Mouse (Mus musculus) B cell, adult 2 months (primary cell): ENCODE results near the gene C2cd4c.

Source experiments
- DNase-seq, 2 experiments: peaks; one replicate each; pipeline ENCODE4 v3.0.0; 2022

Gene C2cd4c

DNA sequence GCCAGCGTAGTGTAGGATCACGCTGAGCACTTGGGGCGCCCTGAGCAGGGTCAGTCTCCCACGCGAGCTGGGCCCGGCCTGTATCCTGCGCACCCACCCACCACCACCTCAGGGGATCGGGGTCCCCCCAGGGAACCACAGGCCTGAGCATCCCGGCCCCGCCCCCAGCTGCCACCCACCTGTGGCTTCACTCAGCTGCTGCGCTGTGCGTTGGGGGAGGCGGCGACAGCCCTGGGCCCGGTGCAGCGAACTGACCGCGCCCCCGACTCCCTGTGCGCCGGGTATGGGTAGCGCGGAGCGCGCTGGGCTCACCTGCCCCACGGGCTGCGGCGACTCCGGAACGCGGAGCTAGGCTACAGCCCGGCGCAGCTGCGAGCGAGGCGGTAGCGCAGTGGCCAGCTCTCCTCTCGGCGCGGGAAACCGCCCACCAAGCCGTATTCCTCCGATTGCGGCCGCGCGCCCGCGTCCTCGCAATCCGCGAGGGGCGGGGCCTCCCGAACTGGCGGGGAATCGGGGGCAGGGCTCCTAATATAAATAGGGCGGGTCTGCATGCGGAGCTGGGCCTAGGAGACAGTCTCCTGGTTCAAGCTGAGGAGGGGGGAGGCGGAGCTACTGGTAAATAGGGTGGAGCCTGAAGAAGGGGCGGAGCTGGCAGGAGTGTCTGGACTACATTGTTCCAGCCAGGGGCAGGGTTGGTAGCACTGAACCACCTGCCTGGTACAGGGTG lies at the start of gene C2cd4c:
TSS of gene C2cd4c (minus strand) at position 448 of the 727 bp plus-strand sequence.
- peak; percentile 54 to 55 for DNase-seq

DNA sequence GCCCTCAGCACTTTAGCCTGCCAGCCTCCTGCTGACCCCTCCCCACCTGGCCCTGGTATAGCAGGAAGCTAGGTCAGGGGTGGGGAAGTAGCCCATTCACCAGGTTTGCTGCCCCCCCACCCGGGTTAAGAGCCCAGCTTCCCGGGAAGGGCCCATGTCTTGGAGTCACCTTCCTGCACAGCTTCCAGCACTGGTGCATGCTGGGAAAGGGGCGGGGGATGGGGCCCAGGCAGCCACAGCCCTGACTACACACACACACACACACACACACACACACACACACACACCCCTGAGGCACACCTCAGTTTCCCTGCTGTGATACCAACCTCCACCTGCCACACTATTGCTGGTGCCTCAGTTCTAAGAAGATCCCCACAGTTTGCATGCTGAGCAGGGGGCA lies 48.0 kb upstream of the C2cd4c start:
- no peak for DNase-seq

DNA sequence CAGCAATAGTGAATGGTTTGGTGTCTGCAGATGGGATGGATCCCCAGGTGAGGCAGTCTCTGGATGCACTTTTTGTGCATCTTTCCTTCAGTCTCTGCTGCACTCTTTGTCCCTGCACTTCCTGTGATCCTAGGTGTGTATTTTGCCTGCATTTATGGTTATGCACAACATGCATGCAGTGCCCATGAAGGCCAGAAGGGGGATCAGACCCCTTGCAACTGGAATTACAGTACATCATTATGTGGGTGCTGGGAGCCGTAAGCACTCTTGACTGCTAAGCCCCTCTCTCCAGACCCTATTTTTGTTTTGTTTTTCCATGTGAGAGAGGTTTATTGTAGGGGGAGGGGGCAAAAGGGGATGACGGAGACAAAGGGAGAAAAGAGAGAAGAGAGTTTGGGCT lies 46.5 kb upstream of the C2cd4c start:
- DNase-seq, result peak; percentile 32 to 36

DNA sequence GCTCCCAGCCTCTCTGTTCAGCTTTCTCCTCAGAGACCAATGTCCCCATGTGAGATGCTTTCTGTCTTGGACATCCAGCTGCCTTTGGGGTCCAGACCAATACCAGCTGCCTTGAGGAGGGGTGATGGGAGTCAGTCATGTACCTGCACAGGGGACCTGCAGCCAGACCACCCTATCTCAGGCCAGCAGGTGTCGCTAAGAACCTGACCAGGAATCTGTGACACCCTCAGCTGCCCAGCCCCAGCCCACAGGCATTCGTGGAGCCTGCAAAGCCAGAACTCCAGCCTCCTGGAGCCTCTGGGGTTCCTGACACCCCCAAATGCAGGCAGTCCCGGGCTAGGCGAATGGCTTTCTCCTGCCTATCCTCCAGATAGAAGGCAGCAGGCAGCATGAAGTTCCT lies 45.0 kb upstream of the C2cd4c start:
- DNase-seq, result peak; percentile 24 to 33

DNA sequence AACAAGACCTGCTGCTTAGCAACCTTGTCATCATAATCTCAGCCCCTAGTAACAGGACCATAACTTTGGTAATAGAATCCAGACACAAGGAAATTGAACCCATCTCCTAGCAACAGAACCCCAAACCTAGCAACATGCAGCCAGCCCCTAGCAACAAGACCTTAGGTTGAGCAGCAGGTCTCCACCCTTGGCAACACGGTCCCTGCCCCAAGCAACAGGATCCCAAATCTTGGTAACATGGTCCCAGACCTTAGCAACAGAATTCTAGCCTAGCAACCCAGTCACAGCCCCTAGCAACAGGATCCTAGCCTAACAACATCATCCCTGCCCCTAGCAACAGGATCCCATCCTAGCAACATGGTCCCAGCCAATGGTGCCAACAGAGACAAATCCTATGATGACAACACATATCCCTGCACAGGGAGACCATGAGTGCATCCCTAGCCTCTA lies 41.1 kb upstream of the C2cd4c start:
- no peak for DNase-seq

DNA sequence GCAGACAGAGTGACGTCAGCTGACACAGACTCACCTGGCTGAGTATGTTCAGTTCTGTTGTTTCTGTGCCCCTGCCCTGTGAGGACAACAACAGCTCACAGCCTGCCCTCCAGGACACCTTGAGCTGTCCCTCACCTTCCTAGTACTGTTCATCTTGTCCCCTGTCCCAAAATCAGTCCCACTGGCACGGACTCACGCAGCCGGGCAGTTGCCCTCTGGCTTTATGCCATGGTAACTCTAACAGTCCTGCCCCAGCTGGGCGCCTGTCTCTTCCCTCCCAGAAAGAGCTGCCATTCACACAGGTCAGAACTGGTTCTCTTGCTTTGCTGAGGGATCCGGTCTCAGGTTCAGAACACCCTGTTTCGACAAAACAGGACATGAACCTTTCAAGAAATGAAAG lies 39.0 kb upstream of the C2cd4c start:
- DNase-seq, result no peak

DNA sequence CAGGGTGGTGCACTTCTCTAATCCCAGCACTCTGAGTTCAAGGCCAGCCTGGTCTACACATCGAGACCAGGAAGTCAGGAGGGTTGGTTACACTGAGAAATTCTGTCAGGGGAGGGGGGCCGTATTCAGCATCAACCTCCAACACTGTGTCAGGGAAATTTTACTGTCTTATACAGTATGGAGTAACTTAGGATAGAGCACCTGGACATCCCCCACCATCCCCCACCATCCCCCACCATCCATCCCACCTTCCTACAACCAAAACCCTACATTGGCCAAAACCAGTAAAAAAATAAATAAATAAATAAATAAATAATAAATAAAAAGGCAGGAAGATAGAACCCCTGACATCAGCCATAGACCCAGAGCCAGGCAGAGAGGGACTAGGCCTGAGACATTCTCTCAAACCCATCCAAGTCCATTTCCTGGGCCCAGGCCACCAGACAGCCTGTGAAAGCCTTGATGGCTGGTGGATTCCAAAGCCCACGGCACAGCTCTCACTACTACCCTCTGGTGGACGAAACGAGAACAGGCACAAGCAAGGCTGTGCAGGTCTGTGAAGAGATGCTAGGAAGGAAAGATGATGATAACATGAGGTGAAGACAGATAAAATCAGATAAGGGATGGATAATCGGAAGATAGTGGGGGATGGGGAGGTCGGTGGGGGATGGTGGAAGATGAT lies 35.4 kb upstream of the C2cd4c start:
- peak; percentile 73 to 76 for DNase-seq

DNA sequence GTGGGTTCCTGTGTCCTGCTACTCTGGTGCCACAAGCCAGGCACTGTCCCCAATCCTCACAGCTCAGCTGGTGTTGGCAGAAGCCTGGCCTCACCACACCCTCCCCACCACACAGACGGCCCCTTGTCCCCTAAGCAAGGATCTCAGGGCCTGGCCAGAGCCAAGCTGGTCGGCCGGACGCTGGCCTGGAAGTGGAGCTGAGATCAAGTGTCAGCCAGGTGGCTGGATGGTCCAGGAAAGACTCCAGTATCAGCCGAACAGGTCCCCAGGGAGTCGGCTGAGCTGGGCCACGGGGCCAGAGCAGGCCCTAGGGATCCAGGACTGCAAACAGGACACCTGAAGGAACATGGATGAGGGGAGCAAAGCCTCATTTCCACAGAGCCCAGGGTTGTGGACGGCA lies 31.9 kb upstream of the C2cd4c start, which contains the start of gene Odf3l2:
TSS of gene Odf3l2 (minus strand) at position 28 of the 400 bp plus-strand sequence.
- DNase-seq, result no peak

DNA sequence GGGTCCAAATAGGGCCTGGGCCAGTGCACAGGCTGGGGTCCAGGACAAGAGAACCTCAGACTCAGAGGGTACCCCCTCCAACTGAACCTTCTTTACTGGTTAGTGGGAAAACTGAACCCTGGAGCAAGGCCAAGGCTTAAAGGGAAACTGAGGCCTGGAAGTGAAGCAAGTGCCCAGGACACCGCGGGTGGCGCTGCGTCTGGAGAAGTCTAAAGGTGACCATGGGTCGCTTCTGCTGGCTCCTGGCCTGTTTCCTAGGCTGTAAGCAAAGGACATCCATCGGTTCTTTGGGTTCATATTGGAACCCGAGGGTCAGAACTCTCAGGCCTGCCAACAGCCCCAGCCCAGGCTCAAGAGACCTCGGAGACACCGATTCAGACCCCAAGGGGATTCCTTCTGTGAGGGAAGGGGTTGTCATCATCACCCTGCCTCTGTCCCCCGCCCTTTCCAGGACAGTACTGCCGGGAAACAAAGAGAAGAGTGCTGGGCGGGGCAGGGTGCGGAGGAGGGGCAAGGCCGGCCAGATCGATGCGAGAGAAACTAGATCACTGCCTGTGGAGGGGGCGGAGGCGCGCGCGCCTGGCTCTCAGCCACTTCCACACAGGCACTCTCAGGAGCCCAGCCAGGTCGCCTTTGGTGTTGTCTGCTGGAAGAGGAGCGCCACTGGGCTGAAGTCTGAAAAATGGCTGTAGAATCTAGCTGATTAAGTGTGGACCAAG lies 24.8 kb upstream of the C2cd4c start:
- DNase-seq, result no peak

DNA sequence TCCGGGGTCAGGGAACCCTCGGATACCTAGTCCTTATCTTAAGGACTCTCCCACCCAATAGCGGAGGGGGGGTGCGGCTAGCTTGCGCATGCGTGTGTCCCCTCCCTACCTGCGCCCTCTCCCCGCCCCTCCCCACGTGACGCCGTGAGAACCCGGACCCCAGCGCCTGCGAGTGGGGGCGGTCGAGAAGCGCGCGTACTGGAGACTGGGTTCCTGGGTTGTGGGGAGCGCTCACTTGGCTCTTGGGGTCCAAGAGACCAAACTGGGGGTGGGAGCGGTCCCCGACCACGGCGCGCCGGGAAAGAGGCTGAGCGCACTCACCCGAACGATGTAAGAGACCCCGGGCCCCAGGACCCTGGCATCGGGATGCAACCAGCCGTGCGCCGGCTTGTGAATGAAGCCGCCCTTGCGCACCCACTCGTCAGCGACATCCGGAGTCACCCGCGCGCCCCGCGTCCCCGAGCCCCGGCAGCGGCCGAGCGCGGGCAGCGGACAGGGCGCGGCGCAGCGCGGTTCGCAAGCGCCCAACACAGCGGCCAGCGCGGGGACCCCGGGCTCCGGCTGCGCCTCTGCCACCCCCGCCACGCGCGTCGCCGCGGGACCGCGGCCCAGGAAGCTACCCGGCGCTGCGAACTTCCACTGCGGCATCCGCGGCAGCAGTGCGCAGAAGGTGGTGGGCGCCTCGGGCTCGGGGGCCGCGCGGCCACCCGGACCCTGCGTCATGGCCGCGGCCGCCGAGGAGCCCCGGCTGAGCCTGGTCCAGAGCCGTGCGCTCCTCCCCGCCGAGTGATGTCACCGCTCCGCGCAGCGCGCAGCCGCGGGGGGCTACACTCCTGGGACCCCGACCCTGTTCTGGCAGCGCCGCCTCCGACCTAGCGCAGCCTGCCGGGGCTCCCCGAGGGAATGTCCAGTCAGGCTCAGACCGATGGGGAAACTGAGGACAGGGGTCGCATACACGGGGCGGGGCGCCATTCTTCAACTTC lies 23.6 kb upstream of the C2cd4c start, which contains the start of gene Shc2:
TSS of gene Shc2 (minus strand) at position 791 of the 983 bp plus-strand sequence.
- DNase-seq, result no peak

DNA sequence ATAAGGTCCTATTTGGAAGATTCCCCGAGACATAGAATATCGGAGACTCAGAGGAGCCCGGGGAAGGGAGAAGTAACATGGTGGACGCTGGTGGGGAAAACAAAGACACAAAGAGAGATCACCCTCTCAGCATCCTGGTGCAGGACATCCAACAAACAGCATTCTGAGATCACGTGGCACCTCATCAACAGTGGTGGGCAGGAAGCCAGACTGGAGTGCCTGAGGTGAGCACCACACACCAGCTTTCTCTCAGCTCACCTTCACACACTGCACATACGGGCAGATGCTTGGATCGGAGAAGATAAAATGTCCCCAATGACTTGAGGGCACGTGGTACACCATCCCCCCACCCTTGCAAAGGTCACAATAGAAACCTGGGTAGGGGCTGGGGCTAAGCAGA lies 22.5 kb upstream of the C2cd4c start:
- no peak for DNase-seq

DNA sequence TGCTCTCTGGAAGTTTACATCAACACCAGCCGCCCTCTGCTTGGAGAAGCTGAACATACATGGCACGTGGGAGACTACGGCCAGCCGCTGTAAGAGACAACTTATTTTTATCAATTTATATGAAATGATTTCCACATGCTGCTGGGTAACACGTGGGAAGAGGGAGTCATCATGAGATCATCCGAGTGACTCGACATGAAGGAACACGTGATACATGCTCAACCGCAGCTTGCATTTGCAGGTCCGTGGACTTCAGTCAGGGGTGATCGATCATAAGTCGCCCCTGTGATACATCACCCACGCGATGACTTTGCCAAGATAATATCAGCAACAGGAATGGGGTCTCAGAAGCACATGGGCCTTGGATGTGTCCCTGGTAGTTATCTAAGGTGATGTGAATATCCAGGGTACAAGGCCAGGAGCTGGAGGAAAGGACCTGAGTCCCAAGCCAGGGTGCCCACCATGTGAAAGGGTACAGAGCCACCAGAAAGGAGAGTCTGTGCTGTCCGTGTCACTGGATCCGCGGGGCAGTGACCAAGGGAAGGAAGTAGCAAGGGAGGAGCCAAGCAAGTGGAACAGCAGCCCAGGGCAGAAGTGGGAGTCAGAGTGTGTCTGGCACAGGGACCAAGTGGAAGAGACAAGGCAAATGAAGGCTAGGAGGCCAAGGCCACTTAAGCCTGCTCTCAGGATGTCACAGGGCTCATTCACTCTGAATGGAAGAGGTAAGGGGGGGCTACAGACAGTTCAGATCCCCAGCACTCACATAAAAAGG lies 19.4 kb upstream of the C2cd4c start:
- DNase-seq, result no peak

DNA sequence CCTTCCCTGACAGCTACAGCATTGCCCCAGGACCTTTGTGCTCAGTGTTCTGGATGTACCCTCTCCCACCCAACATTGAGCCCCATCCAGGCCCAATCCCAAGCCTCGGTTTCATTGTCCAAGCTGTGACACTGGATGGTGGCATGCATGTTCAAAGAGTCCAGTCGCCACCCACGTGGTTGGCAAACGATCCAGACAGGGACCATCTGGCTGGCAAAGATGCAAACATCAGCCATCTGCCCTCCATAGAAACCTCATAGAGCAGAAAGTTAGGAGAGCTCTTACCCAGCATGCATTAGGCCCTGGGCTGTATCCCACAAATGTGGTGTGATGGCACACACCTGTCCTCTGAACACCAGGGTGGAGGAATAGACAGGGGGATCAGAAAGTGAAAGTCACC lies 17.6 kb upstream of the C2cd4c start:
- no peak for DNase-seq

DNA sequence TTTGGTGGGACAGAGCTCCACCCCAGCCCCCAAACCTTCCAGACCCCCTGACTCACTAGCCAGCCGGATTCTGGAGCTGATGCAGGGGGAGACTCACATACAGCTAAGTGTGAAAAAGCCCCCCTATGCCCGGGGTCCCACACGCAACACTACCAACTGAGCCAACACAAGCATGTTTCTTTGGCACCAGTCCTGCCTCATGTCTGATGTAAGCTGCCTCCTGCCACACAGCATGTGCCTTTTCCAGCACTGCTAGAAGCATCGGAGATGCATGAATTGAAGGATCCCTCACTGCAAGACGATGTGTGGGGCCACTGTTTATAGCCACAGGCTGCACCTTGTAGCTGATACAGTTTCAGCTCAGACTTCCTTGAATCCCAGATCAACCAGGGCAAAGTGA lies 14.6 kb upstream of the C2cd4c start:
- DNase-seq, result no peak

DNA sequence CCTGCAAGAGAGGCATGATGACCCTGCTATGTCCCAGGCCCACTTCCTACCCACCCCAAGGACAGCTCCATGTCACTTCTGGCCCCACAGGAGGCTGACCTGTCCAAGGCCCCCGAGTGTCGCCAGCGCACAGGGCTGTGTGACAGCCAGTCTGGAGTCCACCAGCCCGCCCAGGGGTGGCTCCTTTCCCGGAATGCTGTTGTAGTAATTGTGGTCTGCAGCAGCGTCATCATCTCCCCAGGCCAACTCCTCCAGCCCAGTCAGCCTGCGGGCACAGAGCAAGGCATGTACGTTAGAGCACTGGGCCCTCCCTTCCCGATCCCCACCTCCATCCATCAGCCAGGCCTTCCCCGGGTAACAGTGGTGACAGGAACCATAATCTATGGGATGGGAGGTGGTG lies 12.3 kb upstream of the C2cd4c start:
- no peak for DNase-seq

DNA sequence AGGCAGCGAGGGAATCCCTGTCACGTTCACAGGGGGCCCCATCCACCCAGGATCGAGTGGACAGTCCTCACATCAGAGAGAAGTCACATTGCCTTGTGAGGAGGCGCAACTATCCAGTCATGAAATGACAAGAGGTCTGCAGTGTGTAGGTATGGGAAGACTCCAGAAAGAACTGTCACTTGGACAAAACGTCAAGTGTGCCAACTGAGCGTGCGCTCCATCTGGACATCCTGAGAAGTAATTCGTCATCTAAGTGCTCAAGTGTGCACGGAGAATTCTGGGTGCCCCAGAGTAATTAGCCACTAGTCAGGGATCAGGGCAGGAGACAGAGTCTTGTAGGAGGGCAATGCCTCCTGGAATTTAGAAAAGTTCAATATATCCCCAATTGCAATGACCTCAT lies 11.6 kb upstream of the C2cd4c start:
- no peak for DNase-seq

DNA sequence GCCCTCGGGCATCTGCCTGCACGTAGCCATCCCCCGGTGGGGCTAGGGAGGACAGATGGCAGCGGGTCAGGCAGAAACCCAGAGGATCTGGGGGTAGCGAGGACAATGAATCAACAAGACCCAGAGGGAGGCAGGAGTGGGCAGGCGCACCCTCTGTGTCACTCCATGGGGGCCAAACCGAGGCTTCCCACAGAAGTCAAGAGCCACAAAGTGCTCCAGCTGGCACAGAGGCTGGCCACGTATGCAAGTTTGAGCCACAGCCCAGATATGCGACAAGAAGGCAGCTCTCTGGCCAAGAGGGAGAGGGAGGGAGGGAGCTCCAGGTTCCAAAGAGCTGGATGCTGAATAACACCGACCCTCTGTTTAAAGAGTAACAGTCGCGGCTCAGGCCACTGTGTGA lies 10.1 kb upstream of the C2cd4c start:
- no peak for DNase-seq

DNA sequence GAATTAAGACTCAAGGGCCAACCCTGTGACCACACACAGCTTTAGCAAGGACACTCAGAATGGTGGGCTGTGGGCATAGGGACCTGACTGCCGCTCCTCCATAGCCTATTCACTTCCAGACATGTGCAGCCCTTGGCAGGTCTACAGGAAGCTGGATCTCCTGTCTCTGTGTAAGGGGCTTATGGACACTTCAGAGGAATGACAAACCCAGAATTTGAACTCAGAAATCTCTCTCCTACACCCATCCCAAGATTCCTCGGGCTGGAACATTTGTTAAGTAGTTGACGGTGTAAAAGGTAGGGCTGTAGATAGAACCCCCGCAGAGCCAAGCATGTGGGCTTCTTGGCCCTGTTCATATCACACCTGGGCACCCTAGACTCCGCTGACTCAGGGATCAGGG lies 2.6 kb upstream of the C2cd4c start:
- DNase-seq, result no peak

DNA sequence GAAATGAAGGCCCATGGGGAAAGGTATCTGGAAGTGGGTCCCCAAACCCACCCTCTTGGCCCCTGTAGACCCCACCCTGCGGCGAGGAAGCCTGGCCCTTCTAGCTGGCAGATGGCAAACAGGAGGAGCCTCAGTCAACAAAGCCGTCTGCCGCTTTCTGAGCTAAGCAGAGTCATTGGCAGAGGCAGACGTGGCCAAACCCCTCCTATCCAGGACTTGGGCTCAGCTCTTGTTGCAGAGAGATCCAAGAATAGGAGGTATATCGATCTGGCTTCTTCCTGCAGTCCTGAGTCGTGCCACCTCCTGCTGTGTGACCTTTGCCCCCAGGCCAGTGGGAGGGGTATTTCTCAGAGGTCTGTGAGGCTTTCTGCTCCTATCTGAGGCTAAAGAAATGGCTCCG lies 2.0 kb upstream of the C2cd4c start:
- DNase-seq, result no peak

DNA sequence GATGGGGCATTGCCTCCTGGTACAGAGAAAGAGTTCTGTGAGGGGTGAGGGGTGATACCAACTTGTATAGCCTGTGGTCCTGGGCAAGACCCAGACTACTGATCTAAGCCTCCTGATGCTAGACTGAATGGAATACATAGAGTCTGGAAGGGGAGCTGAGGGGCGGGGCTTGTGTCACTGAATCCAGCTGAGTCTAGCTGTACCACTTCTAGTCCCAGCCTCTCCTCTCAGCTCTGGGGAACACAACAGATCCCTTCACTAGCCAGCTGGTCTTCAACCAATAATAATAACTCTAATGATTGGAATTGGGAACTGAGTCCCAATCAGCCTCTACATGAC lies 449 bp upstream of the C2cd4c start:
- DNase-seq, result no peak

DNA sequence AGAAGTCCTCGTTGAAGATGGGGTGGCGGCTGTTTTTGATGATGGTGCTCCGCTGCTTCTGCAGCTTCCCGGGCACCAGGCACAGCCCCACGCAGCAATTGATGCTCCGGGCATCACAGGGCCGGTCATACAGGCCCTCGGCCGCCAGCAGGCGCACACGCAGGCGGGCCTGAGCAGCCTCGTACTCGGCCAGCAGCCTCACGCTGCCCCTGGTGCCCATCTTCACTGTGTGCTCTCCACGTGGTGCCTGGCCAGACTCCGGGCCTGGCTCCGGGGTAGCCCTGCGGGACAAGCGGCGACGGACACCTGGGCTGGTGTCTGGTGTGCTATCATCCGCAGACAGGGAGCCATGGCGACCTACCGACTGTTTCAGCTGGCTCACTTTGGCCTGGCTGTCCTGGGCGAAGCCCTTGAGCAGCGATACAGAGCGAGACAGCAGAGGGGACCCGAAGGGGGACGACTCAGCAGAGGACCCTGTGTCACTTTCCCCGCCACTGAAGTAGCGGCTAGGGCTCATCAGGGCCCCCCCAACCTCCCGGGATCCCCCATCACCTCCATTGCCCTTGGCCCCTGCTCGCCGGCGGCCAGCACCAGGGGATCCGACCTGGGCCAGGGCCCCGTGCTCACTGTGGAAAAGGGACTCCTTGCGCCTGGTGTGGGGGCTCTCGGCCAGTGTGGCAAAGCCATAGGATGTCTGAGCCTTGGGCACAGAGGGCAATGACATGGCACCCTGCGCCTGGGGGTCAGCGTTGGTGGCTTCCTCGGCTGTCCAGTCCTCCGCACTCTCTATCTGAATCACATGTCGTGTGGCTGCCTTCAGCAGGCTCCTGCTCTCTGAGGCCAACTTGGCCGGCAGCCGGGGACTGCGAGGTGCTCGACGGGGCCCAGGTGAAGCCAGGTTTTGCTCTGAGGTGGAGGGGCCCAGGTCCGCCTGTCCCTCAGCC lies 1.4 kb downstream of the C2cd4c start:
- DNase-seq, result peak in 1 of 2 experiments; percentile 1
